Mouse (Mus musculus): ENCODE measurements around the gene Mylpf. TPM values are rescaled to one million over a fixed set of nuclear protein-coding genes. Genes with fewer than 3 reads are reported as not detected.
"Not testable (repeated sequence)": the region's sequence is repeated elsewhere in the genome, so short reads cannot be mapped to it uniquely, and the experiment has no call there.

The Mylpf gene
- total RNA-seq, 1 experiment from 2014 or later = 10.6 TPM

DNA sequence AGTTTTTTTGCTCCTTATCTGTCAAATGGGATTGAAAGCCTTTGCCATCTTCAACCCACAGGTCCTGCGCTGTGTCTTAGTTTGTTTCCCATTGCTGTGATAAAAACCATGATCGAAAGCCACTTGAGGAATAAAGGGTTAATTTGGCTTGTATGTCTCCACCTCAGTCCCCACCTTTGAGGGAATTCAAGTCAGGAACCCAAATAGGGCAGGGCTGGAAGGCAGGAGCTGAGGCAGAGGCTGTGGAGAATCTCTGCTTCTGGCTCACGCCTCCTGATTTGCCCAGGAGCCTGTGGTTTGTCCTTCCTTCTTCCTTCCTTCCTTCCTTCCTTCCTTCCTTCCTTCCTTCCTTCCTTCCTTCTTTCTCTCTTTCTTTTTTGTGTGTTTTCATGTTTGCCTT is 14.4 kb downstream of the Mylpf start:
- no peak for ATAC-seq (replicated peaks; ENCODE audit: low read depth, poor library complexity, severe bottlenecking)

GRCm38 (mm10) chr7:127223515-127224478 is 15.1 kb downstream of the Mylpf start:
- no peak for ATAC-seq (replicated peaks; ENCODE audit: low read depth, poor library complexity, severe bottlenecking)

DNA sequence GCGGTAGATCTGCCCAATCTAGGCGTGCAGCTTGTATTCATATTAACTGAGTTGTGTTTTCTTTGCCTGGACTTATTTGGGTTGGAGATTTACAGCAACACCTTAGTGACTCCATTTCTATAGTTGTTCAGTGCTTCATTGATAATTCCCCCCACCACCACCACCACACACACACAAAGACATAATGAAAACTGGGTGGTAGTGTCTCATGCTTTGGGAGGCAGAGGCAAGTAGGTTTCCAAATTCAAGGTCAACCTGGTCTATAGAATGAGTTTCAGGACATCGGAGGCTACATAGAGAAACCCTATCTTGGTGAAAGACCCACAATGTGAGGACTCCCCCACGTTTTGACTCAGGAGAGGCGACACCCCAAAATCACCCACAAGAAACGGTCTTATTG is 15.9 kb downstream of the Mylpf start:
- no peak for ATAC-seq (replicated peaks; ENCODE audit: low read depth, poor library complexity, severe bottlenecking)

DNA sequence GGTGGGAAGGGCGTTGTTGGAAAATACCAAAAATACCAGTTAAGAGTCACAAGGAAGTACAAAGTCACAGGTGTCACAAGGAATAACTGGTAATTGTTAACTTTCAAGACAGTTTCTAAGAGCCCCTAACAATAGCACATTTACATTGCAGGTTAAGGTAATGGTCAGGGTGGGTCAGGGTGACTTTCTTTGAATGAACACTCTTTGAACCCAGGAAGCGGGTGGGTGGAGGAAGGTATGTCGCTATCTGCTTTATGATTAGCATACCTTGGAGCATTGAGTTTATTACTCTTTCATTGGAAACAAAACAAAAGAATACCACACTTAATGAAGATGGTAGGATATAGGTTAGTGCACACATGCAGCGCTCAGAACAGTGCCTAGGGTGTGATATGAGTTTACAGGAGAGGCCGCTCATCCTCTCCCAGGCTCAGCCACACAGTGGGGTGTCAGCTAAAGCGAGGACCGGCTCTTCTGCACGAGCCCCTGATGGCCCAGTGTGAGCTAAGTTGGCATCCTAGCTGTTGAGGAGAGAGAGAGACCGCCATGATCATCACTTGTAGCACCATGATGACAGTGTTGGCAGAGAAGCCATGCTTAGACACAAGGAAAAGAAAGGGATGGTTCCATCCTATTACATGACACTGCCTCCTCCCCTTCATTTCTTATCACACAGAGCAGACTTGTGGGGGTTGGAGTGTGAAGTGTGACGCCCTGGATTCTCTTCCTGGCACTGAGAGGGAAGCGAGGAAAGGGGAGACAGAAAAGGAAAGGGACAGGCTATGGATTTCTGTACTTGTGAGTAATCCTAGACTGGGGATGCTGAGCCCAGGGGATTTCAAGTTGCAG is 16.7 kb downstream of the Mylpf start:
- ATAC-seq (replicated peaks; ENCODE audit: low read depth, poor library complexity, severe bottlenecking) = peak; percentile 37; the same call in 1 of the 2 replicates

GRCm38 (mm10) chr7:127228615-127229303 is 20.1 kb downstream of the Mylpf start:
- ATAC-seq (replicated peaks; ENCODE audit: low read depth, poor library complexity, severe bottlenecking) = peak; percentile 80

DNA sequence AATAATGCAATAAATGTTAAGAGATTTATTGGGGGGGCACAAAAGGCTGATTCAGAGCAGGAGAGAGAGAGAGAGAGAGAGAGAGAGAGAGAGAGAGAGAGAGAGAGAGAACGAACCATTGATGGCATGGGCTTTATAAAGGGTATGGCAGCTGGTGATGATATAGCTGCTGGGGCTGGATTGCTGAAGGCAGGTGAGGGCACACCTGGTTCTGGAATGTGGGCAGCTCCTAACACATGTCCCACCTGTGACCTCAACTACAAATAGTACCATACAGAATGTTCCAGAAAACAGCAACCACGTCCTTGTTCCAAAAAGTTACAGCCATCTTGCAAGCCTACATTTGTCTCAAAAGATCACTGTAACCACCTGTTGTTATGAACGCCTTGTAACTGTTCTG is 22.7 kb downstream of the Mylpf start:
- no peak for ATAC-seq (replicated peaks; ENCODE audit: low read depth, poor library complexity, severe bottlenecking)

DNA sequence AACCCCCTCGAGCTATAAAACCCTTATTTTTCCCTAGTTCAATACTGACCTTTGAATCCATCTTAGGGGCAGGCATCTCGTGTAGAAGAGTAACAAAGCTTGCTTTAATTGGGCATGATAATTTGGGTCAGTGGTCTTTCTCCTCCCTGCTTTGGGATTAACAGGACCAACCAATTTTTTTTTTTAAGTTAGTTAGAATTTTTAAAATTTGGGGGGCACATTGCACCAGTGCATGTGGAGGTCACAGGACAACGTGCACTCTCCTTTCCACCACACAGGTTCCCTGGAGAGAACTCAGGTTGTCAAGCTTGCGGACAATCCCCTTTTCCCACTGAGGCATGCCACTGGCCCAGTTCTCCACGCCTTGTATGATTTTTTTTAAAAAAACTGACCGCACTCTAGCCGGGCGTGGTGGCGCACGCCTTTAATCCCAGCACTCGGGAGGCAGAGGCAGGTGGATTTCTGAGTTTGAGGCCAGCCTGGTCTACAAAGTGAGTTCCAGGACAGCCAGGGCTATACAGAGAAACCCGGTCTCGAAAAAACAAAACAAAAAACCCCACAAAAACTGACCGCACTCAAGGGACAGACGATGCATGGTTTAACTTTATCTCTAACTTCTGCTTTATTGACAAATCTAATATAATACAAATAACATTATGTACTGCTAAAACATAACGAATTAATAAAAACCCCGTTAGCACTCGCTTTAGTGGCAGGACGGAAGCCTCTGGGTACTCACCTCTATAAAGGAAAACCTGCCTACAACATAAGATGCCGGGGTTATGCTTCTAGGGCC is 23.3 kb downstream of the Mylpf start:
- no peak for ATAC-seq (replicated peaks; ENCODE audit: low read depth, poor library complexity, severe bottlenecking)

- ATAC-seq (replicated peaks; ENCODE audit: low read depth, poor library complexity, severe bottlenecking) = peak; percentile 53
These were observed 24.1 kb downstream of the Mylpf start, which contains the start of the genes Zfp553 and Sept1 for GRCm38 (mm10) chr7:127232622-127233367. TSS of gene Zfp553 (plus strand) at chr7:127233061. TSS of gene Sept1 (minus strand) at chr7:127233130.

DNA sequence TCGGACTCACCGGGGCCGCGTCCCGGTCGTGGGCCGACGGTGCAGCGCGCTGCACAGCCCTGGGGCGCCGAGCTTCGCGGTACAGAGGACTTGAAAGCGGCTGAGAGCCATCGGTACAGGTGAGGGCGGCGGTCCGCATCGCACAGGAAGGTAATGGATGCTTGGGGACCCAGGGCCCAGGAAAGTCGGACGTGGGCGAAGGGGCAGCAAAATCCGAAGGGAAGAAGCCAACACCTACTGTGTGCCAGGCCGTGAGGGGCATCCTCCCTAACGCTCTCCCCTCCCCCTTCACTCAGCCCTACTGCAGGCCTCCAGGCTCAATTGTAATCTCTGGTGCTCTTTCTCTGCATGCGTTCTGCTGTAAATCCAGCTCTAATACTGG is 24.7 kb downstream of the Mylpf start:
- ATAC-seq (replicated peaks; ENCODE audit: low read depth, poor library complexity, severe bottlenecking) = peak; percentile 9; the same call in 1 of the 2 replicates

- ATAC-seq (replicated peaks; ENCODE audit: low read depth, poor library complexity, severe bottlenecking) = no peak
These were observed 25.1 kb downstream of the Mylpf start for GRCm38 (mm10) chr7:127233765-127234164.

- no peak for ATAC-seq (replicated peaks; ENCODE audit: low read depth, poor library complexity, severe bottlenecking)
These were observed 26.1 kb downstream of the Mylpf start for GRCm38 (mm10) chr7:127234777-127235176.

DNA sequence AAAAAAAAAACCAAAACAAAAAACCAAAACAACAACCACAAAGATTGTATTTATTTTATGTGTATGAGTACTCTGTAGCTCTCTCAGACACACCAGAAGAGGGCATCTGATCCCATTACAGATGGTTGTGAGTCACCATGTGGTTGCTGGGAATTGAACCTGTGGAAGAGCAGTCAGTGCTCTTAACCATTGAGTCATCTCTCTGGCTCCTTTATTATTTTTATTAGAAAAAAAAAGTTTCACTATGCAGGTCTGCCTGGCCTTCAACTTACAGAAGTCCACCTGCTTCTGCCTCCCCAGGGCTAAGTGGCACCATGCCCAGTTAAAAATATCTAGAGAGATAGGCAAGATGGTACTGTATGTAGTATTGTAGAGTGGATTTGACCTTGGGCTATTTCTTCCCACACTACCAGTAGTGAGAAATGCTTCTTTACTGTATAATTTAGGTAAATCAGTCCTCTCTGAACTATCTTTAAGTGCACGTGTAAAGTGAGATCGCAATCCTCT is 34.7 kb downstream of the Mylpf start:
- no peak for ATAC-seq (replicated peaks; ENCODE audit: low read depth, poor library complexity, severe bottlenecking)

DNA sequence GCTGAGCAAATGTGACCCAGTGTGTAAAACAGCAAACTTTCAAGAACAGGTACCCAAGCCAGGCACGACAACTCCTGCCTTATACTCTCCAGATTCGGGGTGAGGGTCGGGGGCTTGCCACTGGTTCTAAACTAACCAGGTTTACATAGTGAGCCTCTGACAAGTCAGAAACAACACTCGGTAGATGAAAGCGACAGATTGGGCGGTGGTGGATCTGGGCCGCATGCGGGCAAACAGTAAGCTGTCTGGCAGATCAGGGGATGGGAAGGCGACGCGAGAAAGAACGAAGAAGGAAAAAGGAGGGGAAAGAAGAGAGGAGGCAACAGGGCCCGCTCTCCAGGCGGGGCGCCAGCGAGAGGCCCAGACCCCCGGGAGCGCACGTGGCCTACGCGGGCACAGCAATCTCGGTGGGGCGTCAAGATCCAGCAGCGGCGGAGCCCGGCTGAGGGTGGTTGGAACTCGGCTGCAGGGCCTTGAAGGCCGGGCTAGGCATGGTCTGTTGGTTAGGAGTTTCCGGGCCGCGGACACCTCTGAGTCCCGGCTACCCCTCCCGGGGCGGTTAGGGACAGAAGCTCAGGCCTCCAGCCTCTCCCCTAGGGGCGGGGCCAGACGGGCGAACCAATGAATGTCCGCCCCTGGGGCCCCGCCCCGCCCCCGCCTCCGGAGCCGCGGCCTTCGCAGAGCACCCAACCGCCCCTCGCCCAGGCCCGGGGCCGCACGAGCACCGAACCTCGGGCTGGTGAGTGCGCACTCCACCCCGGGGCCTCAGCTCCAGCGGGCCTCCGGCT is 35.4 kb downstream of the Mylpf start, which contains the start of gene Zfp771:
Zfp771 (plus strand) TSS at position 405 of the 788 bp plus-strand sequence.
- peak; percentile 94 for ATAC-seq (replicated peaks; ENCODE audit: low read depth, poor library complexity, severe bottlenecking)

- peak; percentile 29 for ATAC-seq (replicated peaks; ENCODE audit: low read depth, poor library complexity, severe bottlenecking)
These were observed 36.2 kb downstream of the Mylpf start for GRCm38 (mm10) chr7:127244658-127245510.

- ATAC-seq (replicated peaks; ENCODE audit: low read depth, poor library complexity, severe bottlenecking) = not testable (repeated sequence)
These were observed 41.8 kb downstream of the Mylpf start for GRCm38 (mm10) chr7:127250511-127250910.

GRCm38 (mm10) chr7:127252414-127252813 is 43.7 kb downstream of the Mylpf start:
- 0 out of 2 replicates have a peak, but pooled peaks have one; percentile 14 for ATAC-seq (replicated peaks; ENCODE audit: low read depth, poor library complexity, severe bottlenecking)

DNA sequence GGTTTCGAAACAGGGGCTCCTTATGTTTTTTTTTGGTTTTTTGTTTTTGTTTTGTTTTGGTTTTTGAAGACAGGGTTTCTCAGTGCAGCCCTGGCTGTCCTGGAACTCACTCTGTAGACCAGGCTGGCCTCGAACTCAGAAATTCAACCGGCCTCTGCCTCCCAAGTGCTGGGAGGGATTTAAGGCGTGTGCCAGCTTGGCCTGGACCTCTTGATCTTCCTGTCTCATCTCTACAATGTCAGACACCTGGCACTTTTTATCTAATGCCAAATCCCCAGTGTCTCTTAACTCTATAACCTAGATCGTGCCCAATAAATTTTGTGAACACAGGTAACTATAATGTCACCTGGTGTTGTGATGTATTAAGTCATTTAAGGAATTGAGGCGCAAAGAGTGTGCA is 44.7 kb downstream of the Mylpf start:
- no peak for ATAC-seq (replicated peaks; ENCODE audit: low read depth, poor library complexity, severe bottlenecking)
